Mouse (Mus musculus) layer of hippocampus, adult 11-12 months (tissue): Measurements from ENCODE around the gene Snai3.

ENCODE experiments used
- DNase-seq: peaks from one replicate; pipeline ENCODE4 v3.0.0; 2022; ENCODE audit warnings: low spot score

The Snai3 gene

DNA sequence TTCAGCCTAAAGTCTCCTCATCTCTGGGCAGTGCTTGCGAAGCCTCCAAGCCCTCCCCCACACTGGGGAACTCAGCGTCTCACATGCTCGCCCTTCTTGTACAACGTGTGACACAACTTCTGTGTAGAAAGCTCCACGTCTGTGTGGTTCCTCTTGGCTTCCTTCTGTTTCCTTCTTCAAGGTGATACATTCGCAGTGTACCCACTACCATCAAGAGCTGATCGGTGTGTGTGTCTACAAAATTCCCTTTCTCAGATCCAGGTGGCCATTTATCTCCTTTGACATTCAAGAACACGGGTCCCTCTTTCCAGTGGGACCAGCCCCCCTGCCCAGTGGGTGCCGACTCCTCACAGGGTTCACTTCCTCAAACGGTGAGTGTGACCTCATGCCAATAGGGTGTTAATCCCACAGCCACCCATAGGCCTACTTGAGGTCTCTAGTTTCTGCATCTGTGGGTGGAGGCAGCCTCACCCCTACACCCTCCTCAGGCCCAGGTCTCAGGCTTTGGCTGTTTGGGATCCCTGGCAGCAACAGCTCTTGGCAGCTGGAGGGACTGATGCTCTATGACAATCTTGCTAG is 30.4 kb downstream of the Snai3 start:
- no peak for DNase-seq

DNA sequence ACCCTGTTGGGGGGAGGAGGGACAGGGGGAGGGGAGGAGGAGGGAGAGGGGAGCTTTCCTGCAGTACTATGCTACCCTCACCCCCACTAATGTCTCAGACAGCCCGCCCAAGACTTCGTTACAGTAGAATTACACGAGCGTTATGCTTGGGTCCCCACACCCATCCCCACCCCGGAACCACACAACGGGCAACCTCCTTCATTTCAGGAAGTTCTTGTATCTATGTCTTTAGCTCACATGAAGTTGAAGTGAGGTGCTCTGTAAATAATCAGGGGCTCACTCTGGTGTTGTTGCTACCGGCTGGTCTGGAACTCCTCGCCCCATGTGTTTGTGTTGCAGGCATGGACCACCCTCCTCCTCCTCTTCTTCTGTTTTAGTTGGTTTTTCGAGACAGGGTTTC is 32.4 kb downstream of the Snai3 start:
- no peak for DNase-seq

DNA sequence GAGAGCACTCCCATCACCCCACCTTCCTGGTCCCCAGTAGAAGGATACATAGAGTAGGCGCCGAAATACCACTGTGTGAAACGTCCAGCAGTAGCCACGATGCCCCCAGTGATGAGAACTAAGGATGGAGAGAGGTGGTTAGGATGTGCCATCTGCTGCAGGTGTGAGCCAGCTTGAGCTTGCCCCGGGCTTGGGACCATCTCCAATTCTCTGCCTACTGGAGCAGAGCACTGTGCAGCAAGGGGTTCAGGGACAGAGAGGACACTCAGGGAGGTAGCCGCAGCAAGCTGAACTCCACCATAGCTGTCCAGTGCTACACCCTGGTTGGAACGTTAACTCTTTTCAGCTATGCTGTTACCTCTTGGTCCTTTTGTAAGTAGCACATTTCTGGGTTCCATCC is 32.9 kb downstream of the Snai3 start:
- no peak for DNase-seq

DNA sequence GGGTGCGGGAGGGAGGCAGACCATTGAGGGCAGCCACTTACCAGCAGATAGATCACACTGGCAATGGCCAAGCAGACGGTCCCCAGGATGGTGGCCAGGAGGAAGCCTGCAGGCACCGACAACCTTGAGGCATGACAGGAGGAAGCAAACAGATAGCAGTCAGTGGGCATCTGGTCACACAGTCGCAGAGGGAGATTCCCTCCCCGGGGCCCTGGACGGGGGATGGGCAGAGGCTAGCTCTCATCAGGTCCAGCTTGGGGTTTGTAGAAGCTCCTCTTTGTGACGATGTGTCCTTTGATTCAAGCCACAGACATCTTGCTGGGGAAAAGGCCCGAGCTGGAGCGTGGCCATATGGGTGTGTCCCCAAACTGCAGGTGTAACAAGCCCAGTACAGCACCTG is 34.4 kb downstream of the Snai3 start:
- DNase-seq, result no peak

DNA sequence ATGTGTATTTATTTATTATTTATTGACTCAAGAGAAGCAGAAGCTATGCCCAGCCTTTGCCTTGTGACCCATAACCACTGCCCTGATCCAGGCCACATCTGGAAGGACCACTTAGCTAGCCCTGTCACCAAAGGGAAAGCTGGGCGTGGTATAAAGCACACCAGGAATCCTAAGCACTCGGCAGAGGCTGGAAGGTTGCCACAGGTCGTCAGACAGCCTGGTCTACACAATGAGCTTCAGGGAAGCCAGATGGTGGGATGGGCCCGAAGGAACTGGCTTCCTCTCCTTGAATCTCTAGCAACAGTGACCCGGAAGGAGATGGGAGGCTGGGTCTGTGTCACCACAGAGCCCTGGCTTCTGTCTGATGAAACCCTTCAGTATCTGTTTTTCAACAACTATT is 36.9 kb downstream of the Snai3 start:
- DNase-seq, result no peak

DNA sequence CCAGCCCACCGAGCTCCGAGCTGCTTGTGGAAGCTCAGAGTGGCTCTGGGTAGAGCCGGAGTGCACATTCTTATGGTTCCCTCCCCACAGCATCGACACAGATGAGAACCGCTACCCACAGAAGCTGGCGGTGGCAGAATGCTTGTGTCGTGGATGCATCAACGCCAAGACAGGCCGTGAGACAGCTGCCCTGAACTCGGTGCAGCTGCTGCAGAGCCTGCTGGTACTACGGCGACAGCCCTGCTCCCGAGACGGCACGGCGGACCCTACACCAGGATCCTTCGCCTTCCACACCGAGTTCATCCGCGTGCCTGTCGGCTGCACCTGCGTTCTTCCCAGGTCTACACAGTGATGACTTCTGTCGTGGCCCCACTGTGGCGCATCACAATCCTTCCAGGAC is 37.3 kb downstream of the Snai3 start:
- DNase-seq, result no peak

DNA sequence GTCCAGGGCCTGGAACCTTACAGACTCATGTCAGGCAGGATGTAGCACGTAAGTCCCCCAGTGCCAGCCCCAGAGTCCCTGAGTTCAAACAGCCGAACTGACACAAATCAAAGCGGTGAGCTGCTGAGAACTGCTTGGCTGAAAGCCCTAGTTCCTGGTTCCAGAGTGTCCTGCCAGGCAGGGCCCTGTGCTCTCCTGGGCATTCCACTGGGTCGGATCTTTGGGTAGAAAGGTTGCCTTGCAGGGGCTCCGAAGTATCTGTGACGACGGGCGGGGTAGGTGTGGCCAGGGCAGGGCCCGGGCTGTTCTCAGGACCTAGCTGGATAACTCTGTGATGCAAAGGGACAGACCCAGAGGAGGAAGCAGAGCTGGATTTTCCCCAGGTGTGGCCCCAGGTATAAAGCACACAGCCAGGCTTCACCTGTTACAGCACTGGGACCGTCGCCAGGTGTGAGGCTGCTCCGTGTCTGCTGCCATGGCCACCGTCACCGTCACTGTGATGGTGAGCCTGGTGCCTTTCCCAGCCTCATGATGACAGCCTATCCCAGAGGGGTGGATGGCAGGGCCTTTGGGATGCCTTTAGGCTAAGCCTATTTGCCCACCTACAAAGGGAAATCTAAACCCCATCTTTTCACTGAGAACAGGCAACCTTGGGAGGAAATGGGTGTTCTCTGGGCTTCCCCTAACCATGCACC is 39.0 kb downstream of the Snai3 start, which contains the start of gene Il17c:
Gene Il17c, plus strand, starts transcription at position 645 of the 695 bp plus-strand sequence.
- no peak for DNase-seq

DNA sequence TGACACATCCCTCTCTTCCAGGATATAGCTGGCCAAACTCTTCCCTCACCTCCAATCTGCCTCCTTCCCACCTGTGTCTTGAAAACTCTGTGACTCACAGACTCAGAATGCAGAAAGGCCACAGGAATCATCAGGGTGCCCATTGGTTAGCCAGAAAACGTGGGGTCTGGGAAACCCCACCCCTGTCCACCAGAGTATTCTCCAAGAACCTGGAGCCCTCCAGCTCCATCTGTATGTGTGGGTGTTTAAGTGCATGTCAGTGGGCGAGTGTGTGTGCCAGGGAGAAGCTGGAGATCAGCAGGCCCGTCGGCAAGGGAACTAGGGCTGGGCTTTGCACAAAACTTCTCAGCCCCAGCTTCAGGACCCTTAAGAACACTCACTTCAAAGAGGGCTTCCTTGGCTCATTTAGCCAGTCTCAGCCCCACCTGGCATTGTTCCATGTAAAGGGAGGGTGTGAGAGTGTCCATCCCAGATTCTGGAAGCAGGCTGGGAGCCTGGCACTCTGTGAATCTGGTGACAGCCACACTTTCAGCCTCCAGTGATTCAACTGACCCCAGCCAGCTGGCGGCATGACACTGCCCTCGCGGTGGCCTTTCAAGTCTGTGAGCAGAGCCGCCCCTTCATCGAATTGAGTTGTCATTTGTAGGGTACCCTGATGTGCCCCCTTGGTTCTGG is 40.5 kb downstream of the Snai3 start:
- no peak for DNase-seq

DNA sequence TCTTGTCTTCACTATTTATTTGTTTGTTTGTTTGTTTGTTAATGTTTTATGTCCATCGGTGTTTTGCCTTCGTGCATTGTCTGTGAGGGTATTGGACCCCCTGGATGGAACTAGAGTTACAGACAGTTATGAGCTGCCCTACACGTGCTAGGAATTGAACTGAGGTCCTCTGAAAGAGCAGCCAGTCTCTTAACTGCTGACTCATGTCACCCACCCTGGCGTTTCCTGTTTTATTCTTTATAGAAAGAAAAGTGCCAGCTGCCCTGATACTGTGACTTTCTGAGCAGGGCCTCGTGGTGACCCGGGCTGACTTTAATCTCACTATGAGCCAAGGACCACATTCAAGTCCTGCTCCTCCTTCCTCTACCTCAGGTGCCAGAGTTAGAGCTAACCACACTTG is 45.0 kb downstream of the Snai3 start:
- no peak for DNase-seq

DNA sequence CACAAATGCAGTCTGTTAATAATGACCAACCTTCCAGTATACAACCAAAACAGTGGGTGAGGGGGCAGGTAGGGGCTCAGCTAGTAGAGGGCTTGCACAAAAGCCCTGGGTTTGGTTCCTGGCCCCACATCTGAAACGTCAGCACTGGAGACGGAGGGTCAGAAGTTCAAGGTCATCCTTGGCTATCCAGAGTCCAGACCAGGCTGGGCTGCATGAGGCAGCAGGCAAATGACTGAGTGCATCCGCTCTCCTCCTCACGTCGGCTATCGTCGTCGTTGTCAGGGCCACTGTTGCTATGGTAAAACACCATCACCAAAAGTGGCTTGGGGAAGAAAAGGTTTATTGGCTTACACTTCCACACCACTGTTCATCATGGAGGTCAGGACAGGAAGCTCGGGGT is 46.2 kb downstream of the Snai3 start:
- DNase-seq, result no peak

DNA sequence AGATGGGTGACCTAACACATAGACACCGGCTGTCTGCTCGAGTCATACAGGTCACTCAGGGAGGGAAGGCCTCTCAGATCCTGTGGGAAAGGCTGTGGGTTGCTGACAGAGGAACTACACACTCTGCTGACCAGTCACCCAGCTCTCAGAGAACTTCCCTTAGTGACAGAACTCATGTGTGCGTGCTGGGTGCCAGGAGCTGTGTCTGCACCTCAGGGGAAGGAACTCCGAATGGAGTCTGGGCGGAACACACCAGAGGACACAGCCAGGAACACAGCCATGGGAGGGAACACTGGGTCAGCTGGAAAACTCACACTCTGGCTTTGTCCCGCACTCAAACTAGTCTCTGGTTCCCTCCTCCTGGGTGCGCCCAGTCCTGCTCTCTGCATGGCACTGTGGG is 52.9 kb downstream of the Snai3 start:
- no peak for DNase-seq

DNA sequence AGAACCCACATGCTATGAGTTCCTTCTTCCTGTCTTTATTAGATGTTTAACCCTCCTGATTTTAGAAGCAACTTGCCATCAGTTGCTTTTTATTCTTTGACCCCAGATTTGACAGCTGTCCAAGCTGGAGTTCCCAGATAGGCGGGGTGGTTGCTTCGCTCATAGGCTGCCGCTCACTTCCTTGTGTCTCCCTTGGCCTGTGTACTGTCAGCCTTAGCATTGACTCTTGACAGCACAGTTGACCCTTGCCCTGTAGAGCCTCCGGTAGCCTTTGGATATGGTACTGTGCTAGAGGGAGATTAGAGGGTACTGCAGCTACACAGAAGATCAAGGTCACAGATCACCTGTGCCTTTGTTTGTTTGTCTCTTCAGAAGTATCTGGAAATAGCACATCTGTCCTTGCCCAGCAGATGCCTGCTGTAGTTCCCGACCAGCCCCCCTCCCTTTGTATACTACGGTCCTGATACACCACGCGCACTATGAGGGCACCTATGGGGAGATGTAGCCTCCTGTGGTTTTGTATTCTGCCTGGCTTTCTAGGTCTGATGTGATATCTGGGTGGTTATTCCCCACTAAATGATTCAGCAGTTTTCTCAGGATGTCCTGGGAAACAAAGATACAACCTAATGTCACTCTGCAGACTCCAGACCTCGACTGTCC is 55.3 kb downstream of the Snai3 start:
- no peak for DNase-seq
